Mouse (Mus musculus): Measurements from ENCODE around the gene C2cd6.

C2cd6 gene

DNA sequence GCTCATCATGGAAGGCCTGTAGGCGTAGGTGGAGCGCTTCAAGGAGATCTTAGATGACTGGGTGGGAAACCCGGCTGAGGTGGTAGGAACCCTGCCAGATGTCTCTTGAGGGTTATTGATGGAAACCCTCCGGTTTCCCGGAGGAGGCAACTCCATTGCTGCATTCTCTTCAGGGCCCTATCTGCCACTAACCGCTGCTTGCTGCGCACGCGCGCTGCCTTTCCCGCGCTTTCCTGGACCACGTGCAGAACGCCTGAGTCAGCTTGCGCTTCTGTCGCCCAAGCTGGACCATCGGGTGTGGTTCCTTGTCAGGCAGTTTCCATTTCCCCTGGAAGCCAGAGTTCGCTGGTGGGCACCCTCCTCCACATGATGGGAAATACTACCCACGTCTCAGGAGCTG is at the start of gene C2cd6:
Gene C2cd6 (minus strand): TSS at position 196 of the 400 bp plus-strand sequence.
- no peak for DNase-seq

DNA sequence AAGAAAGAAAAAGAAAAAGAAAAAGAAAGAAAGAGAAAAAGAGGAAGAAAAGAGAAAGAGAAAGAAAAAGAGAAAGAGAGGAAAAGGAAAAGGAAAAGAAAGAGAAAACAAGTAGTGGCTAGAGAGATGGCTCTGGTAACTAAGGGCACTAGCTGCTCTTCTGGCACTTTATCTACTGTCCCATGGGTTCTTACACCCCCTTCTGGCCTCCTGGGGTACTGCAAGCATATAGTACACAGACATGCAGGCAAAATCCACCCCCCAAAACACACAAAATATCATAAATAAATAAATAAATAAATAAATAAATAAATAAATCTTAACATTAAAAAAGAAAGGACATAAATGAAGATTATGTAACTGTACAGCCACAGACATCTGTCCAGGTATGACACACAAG is 48.1 kb upstream of the C2cd6 start:
- no peak for DNase-seq

DNA sequence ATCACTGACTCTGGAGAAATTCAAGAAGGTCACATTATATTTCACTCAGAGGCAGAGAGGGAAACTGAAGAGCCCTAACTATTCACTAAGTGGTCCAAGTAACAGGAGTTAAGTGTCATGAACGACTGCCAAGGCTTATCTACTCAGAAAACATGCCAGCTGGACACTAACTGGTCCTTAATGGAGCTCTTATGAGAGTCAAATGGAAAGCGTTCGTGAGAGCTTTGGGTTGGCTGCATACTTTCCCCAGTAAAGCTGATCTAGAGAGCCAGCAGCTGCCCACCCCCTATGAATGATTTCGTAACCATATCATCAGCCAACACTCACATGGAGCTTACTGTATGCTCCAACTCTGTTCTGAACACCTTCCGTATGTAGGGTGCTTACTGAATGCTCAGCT is 39.7 kb upstream of the C2cd6 start:
- DNase-seq: no peak

DNA sequence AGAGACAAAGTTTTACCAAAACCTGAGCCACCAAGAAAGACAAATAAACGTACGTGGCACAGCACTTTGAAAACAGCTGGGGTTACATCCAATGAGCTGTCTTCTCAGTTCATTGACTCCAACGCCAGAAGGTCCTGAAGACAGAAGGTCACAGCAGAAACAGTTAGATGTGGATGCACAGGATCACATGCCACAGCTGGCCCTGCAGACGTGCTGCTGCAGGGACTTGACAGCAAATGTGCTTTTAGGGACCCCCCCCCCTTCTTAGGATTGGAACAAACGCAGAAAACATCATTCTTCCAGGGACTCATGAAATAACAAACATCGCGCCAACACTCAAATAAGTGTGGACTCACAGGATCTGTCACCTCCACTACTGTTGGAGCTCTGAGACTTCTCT is 34.2 kb upstream of the C2cd6 start:
- DNase-seq: no peak

DNA sequence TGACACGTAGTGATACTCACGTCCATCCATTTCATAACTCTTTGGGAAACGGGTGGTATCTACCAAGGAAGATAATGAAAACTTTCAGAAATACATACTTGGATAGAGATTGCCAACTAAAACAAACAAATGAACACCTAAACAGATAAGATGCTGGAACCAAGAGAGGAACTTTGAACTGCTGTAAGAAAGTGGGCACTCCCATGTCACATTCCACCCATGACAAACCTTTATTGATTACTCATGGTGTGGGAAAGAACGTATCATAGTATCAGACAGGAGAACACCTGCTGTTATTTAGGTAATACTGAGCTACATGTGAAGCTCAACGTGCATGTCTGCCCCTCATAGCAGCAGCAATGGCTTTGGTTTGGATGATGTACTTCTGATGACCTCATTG is 30.9 kb upstream of the C2cd6 start:
- no peak for DNase-seq

DNA sequence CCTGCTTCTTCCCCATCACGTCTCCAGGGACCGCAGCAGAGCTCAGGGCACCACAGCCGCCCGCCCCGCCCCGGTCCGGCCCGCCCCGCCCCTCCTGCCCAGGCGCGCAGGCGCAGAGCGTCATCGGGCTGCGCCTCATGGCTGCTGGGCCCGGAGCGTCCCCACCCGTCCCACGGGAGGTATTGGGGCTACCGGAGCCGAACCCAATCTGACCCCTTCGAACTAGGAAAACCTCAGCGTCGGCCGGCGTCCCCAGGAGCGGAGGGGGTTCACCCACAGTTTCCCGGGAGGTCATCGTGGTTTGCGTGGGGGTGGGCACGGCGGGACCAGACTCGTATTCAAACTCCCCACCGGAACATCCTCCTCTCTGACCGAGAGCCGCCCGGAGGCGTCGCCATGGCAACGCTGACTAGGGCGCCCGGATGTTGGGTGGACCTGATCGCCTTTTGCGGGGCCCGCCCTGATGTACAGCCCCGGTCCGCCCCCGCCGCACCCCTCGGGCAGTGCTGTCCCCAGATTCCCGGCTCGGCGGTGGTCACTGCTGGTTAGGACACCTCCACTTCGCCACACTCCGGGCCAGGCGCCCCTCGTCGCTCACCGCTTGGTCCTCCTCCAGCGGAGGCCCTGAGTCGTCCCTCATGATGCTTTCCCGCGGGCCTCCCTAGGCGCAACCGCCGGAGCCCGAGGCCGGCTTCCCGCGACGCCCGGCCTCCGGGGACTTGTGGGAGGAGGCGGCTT is 25.2 kb upstream of the C2cd6 start, which contains the start of gene Tmem237:
Gene Tmem237 (minus strand): TSS at position 689 of the 738 bp plus-strand sequence.
- peak; percentile 88 for DNase-seq

DNA sequence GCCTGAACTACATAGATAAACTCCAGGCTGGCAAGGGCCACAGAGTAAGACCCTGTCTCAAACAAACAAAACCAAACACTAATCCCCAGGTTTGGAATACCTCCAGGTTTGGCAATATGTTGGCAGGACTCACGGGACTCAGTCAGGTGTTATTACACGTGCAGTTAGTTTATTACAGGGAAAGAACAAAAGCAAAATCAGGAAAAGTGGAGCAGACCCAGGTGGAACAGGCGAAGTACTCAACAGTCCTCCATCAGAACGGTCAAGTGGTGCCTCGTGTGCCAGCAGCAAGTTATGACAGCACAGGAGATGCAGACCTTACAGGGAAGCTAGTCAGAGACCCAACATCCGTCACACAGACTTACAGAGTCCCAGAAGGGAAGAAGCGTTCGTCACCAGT is 15.8 kb upstream of the C2cd6 start:
- DNase-seq: no peak

DNA sequence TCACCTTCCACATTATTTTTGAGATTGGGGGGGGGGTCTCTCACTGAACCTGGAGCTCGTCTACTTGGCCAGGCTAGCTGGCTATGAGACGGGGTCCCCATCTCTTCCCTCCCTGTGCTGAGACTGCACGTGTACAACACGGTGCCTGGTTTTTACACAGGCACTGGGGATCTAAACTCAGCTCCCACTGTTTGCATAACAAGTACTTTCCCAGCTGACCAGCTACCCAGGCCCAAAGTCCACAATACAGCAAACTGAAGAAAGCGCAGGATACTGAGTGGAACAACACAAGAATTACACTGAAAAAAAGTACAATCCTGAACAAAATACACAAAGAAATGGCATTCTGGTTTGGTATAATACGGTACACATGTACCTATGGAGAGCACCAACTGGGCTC is 7.4 kb upstream of the C2cd6 start:
- DNase-seq: no peak

DNA sequence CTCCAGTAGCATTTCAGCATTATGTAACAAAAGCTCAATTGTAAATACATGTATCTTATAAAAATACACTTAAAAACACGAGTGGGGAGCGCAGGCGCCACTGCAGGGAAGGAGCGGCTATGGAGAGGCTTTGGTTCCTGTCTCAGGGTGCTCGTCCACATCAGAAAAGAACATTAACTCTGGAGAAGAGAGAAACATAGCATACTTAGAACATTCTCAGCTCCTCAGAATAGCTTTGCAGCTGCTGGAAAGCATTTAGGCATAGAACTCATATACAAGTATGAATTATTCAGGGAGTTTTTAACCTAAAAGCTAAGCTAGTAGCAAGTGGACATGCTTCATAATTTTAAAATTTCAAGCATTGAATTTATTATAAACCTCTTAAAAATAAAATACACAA is 6.3 kb upstream of the C2cd6 start:
- no peak for DNase-seq

DNA sequence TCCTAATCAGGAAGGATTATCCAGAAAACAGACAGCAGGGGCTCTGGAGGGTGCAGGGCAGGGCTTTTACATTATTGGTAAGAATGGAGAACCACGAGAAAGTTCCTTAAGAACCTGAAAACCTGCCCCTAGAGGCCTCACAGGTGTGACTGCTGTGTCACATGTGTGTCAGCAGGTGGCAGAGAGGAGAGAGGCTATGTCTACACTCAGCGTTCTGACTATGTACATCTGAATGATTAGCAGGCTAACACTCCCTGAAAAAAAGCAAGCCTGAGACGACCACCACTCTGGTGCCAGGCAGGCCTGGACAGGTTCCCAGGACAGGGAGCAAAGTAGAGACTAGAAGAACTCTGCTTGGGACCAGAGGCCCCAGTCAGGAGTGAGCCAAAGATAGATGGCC is 23.8 kb downstream of the C2cd6 start:
- DNase-seq: no peak

DNA sequence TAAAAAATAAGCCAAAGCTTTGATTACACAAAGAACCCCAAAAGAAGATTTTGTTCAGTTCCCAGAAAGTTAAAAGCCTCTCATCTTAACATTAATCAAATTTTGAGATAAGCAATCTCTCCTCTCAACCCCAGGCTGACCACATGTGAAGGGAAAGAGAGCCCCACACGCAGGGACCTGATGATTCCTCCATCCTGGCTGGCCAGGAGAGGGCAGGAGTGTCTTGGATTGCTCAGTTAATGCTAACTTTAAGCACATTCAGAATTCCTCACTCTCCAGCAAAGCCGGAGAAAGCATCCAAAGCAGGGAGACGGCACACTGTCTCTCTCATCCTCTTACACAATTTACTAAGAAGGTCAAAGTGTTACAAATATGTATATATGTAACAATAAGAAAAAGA is 26.7 kb downstream of the C2cd6 start:
- peak; percentile 3 for DNase-seq

DNA sequence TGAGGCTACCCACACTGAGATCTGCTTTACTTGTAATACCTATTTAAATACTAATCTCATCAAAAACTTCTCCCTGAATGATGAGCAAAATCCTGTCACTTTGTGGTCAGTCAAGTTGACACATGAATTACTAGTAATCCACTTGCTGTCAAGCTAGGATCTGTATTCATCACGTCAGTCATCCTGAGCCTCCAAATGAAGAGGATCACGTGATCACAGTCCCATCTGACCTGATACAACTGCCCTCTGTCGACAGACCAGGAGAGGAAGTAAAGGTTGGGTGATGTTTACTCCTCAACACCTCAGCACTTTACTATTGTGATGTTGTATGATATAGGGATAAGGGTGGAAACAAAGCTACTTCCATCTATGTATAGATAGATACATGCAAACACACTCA is 31.0 kb downstream of the C2cd6 start:
- no peak for DNase-seq

DNA sequence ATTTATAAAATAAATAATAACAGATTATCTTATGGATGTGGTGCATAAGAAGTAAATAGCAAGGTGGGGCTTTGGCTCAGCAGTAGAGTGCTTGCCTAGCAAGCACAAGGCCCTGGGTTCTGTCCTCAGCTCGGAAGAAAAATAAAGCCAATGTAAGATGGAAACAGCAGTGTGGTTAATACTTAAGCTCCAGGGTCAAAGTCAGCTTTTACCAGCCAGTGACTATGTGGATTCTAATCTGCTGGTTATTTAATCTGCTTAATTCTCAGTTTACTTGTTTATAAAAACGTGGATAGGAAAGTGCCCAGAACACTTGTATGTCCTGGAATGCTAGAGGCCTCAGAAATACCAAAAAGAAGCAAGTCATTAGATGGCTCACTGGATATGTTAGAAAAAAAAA is 37.7 kb downstream of the C2cd6 start:
- DNase-seq: no peak

DNA sequence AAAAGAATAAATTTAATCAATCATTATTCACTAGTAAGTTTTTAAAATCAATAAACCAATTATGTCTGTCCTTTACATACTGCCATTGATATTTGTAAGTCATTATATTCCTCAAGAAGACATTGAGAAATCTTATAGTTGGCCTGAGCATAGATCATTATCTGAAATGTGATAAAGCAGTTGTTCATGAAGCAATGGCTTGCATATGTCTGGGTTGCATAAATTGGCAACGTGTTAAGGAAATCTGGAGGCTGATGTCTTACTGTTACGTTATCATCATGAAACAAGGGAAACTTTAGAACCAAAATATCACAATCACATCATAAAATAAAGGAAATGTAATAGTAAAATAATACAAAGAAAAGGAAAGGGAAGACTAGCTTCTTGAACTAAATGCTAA is 43.4 kb downstream of the C2cd6 start:
- no peak for DNase-seq

DNA sequence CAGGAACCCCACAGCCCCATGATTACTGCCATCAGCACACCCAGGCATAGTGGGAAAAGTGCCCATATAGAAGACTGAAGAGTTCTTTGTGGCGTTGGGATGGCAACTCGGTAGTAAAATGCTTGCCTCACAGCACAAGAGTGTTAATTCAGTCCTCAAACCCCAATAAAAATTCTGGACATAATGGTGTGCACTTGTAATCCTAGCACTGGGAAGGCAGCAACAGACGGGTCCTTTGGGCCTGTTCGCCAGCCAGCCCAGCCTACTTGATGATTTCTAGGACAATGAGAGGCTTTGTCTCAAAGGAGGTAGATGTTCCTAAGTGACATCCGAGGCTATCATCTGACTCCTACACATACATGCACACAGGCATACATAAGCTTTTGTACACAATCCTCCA is 57.0 kb downstream of the C2cd6 start:
- DNase-seq: no peak

DNA sequence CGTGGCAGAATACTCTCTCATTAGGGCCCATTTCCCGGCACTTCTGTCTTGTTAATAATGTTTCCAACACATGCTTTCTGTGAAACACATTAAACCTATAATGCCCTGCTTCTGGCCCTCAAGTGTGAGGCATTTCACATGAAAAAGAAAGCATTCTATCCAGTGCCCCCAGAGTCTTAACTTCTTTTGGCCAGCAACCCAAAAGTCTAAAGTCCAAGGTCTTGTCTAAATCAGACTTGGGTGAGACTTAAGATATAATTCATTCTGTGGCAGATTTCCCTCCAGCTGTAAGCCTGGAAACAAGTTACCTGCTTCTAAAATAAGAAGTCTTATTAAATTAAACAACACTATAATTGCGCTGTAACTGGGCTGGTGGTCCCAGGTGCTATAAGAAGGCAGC is 73.1 kb downstream of the C2cd6 start:
- DNase-seq: no peak

DNA sequence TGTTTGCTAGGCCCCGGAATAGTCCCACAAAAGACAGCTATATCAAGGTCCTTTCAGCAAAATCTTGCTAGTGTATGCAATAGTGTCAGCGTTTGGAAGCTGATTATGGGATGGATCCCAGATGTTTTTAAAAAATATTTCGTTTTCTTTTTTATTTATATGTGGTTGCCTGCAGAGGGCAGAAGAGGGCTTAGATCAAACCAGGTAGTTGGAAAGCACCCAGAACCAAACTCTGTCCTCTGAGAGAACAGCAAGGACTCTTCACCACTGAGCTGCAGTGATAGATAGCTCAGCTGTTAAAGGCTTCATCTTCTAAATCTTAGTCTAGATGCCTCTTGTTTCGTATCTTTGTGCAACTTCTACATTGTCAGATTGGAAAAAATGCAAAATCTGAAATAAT is 85.5 kb downstream of the C2cd6 start:
- DNase-seq: no peak

Measured in cerebellum, adult 11 months (tissue).